Mouse (Mus musculus) myocyte (in vitro differentiated cells): ENCODE measurements around the gene Sema6d.

Source experiments
- CEBPB ChIP-seq: IDR thresholded peaks from 2 replicates; pipeline ENCODE4 v1.6.1; 2011; ENCODE audit warnings: mild to moderate bottlenecking, moderate library complexity; ENCODE audit not compliant: poor library complexity, insufficient read depth, severe bottlenecking
- E2F4 ChIP-seq: IDR thresholded peaks from one replicate; pipeline ENCODE4 v1.6.1; 2011; ENCODE audit warnings: mild to moderate bottlenecking, control low read depth, moderate library complexity; ENCODE audit not compliant: insufficient read depth
- MAX ChIP-seq: IDR thresholded peaks from one replicate; pipeline ENCODE4 v1.6.1; 2011; ENCODE audit warnings: low read depth, mild to moderate bottlenecking, control low read depth
- MYOG ChIP-seq, 3 experiments: IDR thresholded peaks; one replicate each; pipeline ENCODE4 v1.6.1; 2011; ENCODE audit warnings: control low read depth in 2 of 3, low read depth in 2 of 3, mild to moderate bottlenecking in 2 of 3; ENCODE audit not compliant: insufficient read length in 2 of 3, control insufficient read depth in 1 of 3, insufficient read depth in 1 of 3
- POLR2A ChIP-seq: IDR thresholded peaks from one replicate; pipeline ENCODE4 v1.6.1; 2011; ENCODE audit warnings: low read depth, mild to moderate bottlenecking, control low read depth, moderate library complexity; ENCODE audit not compliant: insufficient read length
- POLR2AphosphoS2 ChIP-seq: IDR thresholded peaks from one replicate; pipeline ENCODE4 v1.6.1; 2011; ENCODE audit warnings: low read depth, control low read depth; ENCODE audit not compliant: insufficient read length
- REST ChIP-seq: IDR thresholded peaks from one replicate; pipeline ENCODE4 v1.6.1; 2011; ENCODE audit warnings: mild to moderate bottlenecking, control low read depth, moderate library complexity; ENCODE audit not compliant: insufficient read depth, insufficient read length
- TCF3 ChIP-seq: IDR thresholded peaks from one replicate; pipeline ENCODE4 v1.6.1; 2011; ENCODE audit warnings: low read depth, control low read depth; ENCODE audit not compliant: insufficient read length
- USF1 ChIP-seq: IDR thresholded peaks from one replicate; pipeline ENCODE4 v1.6.1; 2011; ENCODE audit warnings: low read depth, mild to moderate bottlenecking, control low read depth, moderate library complexity

DNA sequence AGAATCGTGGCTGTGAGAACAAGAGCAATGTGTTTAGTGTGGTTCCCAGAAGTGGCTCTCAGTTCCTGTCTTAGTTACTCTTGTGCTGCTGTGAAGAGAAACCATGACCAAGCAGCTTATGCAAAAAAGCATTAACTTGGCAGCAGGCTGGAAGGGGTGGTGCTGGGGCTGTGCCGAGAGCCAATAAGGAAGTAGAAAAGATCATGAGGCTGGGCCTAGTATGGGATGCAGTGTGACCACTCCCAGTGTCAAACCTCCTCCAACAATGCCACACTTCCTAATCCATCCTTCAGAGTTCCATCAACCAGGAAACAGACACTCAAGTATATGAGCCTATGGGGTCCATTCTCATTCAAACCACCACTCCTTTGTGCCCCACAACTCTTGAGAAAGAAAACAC, 199.6 kb downstream of the Sema6d start:
- no peak for TF ChIP-seq POLR2A
- TF ChIP-seq E2F4: no peak
- no peak for TF ChIP-seq MYOG (IDR thresholded peaks at IDR 0.05; ENCODE audit: control insufficient read depth in 1 of 3, insufficient read depth in 1 of 3, insufficient read length in 2 of 3, low read depth in 2 of 3)
- TF ChIP-seq CEBPB: no peak
- TF ChIP-seq POLR2AphosphoS2: no peak
- TF ChIP-seq MAX: no peak
- no peak for TF ChIP-seq REST
- TF ChIP-seq TCF3: no peak
- TF ChIP-seq USF1: no peak
